Mouse (Mus musculus): ENCODE results near the gene Mustn1. TPM values are rescaled to one million over a fixed set of nuclear protein-coding genes. Genes with fewer than 3 reads are reported as not detected.

The Mustn1 gene
- polyA plus RNA-seq, 1 experiment from 2014 or later: 5.4 TPM

DNA sequence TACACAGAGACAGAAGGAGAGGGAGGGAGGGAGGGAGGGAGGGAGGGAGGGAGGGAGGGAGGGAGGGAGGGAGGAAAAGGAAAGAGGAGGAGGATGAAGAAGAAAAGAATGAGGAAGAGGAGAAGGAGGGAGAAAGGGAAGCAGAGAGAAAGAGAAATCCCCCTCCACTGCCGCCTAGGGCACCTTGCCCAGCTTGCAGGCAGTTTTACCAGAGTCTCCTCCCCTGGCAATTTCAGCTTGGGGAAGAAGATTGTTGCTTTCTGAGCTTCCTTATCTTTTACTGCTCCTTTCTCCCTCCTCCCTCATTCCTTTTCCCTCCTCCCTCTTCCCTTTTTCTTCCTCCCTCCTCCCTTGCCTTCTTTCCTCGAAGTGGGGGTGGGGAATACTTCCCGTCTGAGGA lies 24.0 kb downstream of the Mustn1 start:
- TF ChIP-seq CTCF (IDR thresholded peaks at IDR 0.05; ENCODE audit: low read depth) (no peak), EP300 (IDR thresholded peaks at IDR 0.05; ENCODE audit: low read depth) (no peak)
- H3K9ac ChIP-seq (replicated peaks): no peak overlapping the region
- no peak overlapping the region for H3K4me2 ChIP-seq (ENCODE audit: low read depth, low read length)
- H3K4me1 ChIP-seq (ENCODE audit: insufficient read depth): no peaks in the 10 kb centered on the region
- no peak for DNase-seq
- H3K36me3 ChIP-seq (replicated peaks; ENCODE audit: insufficient read depth, low read length): peaks cover 20% of the 10 kb centered on the region
- no peak for ATAC-seq
- H3K4me3 ChIP-seq (ENCODE audit: low read depth, low read length): no peak overlapping the region
- no peak overlapping the region for H3K27ac ChIP-seq (ENCODE audit: low read depth)
- H3K9me3 ChIP-seq (ENCODE audit: low read length): no peaks in the 10 kb centered on the region
- H3K27me3 ChIP-seq (ENCODE audit: insufficient read depth, low read length): no peaks in the 10 kb centered on the region
- WGBS (ENCODE audit: insufficient replicate concordance): 48% methylated on average over 3 of the region's 3 CpGs

DNA sequence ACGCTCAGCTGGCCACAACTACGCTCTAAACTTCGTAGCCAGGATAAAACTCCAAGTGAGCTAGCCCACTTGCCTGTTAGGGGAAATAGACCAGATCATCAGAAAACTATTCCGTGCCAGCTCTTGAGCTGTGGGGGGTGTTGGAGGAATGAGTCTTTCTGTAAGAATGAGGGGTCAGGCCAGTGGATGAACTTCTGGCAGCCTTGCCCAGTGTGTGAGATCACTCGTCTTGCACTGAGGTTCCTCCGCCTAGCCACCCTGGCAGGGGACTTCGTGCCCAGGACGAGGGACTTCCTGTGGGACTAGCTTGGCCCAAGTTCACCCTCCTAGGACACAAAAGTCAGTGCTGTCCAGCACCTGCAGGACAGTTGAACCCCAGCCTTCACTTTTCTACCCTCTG lies 25.3 kb downstream of the Mustn1 start:
- WGBS (ENCODE audit: insufficient replicate concordance): 73% methylated on average over 8 of the region's 8 CpGs
- Histone ChIP-seq H3K27ac (ENCODE audit: low read depth) (no peak overlapping the region), H3K36me3 (replicated peaks; ENCODE audit: insufficient read depth, low read length) (peaks cover 20% of the 10 kb centered on the region), H3K4me3 (ENCODE audit: low read depth, low read length) (no peak overlapping the region), H3K27me3 (ENCODE audit: insufficient read depth, low read length) (no peaks in the 10 kb centered on the region), H3K9ac (replicated peaks) (no peak overlapping the region), H3K9me3 (ENCODE audit: low read length) (no peaks in the 10 kb centered on the region), H3K4me1 (ENCODE audit: insufficient read depth) (peaks cover 8% of the 10 kb centered on the region; the same call in 1 of the 2 replicates), H3K4me2 (ENCODE audit: low read depth, low read length) (no peak overlapping the region)
- DNase-seq (no peak), ATAC-seq (no peak)
- TF ChIP-seq EP300 (IDR thresholded peaks at IDR 0.05; ENCODE audit: low read depth) (no peak), CTCF (IDR thresholded peaks at IDR 0.05; ENCODE audit: low read depth) (no peak)

DNA sequence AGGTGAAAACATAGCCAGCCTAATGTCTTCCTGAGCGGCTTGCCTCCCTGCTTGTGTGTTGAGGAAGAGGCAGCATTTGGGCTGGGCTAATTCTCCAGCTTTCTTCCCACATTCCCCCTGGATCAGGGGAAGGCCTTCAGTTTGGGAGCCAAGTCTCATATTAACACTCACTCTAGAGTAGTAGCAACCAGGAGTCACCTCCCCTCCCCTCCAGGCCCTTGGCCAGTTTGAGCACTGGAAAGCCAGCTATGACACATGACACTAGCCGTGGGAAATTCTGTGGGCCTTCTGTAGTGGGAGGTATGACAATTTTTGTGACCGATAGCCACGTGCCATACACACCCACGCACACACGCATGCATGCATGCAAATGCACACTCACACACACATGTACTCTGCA lies 27.0 kb downstream of the Mustn1 start:
- H3K4me2 ChIP-seq (ENCODE audit: low read depth, low read length): no peak overlapping the region
- no peak overlapping the region for H3K9ac ChIP-seq (replicated peaks)
- TF ChIP-seq CTCF (IDR thresholded peaks at IDR 0.05; ENCODE audit: low read depth) (no peak), EP300 (IDR thresholded peaks at IDR 0.05; ENCODE audit: low read depth) (no peak)
- H3K36me3 ChIP-seq (replicated peaks; ENCODE audit: insufficient read depth, low read length): peaks cover 13% of the 10 kb centered on the region
- no peak overlapping the region for H3K4me3 ChIP-seq (ENCODE audit: low read depth, low read length)
- H3K27me3 ChIP-seq (ENCODE audit: insufficient read depth, low read length): no peaks in the 10 kb centered on the region
- no peak for DNase-seq
- no peak overlapping the region for H3K27ac ChIP-seq (ENCODE audit: low read depth)
- peaks cover 8% of the 10 kb centered on the region; the same call in 1 of the 2 replicates for H3K4me1 ChIP-seq (ENCODE audit: insufficient read depth)
- ATAC-seq: no peak
- WGBS (ENCODE audit: insufficient replicate concordance): 81% methylated on average over 6 of the region's 6 CpGs
- H3K9me3 ChIP-seq (ENCODE audit: low read length): no peaks in the 10 kb centered on the region

GRCm38 (mm10) chr14:30907814-30908265 lies 28.8 kb downstream of the Mustn1 start:
- H3K36me3 ChIP-seq (replicated peaks; ENCODE audit: insufficient read depth, low read length): peaks cover 16% of the 10 kb centered on the region
- DNase-seq (peak; percentile 60), ATAC-seq (peak; percentile 83)
- peak overlapping the region; percentile 74 for H3K27ac ChIP-seq (ENCODE audit: low read depth)
- 46% methylated on average over 3 of the region's 3 CpGs for WGBS (ENCODE audit: insufficient replicate concordance)
- TF ChIP-seq EP300 (IDR thresholded peaks at IDR 0.05; ENCODE audit: low read depth): 0 out of 2 replicates have a peak, but pooled peaks have one; percentile 62
- peak; percentile 43; the same call in 1 of the 2 replicates for TF ChIP-seq CTCF (IDR thresholded peaks at IDR 0.05; ENCODE audit: low read depth)
- no peak overlapping the region for H3K4me2 ChIP-seq (ENCODE audit: low read depth, low read length)
- peaks cover 8% of the 10 kb centered on the region; the same call in 1 of the 2 replicates for H3K4me1 ChIP-seq (ENCODE audit: insufficient read depth)
- H3K4me3 ChIP-seq (ENCODE audit: low read depth, low read length): no peak overlapping the region
- no peak overlapping the region for H3K9ac ChIP-seq (replicated peaks)
- H3K9me3 ChIP-seq (ENCODE audit: low read length): no peaks in the 10 kb centered on the region
- no peaks in the 10 kb centered on the region for H3K27me3 ChIP-seq (ENCODE audit: insufficient read depth, low read length)

DNA sequence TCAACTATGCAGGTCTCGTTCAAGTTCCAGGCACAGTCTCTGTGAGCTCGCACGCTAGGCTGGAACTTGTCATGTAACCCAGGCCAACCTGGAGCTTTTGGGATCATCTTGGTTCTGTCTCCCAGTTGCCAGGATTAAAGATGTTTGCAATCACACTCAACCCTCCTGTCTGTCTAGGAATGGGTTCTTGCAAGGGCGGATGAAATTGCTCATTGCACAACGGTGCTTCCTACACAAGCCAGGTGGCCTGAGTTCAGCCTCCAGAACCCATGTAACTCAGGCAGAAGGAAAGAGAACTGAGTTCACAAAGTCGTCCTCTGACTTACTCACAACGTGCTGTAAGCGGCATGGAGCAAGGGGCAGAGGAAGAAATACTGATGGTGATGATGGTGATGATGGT lies 32.1 kb downstream of the Mustn1 start:
- Histone ChIP-seq H3K36me3 (replicated peaks; ENCODE audit: insufficient read depth, low read length) (peaks cover 28% of the 10 kb centered on the region), H3K4me3 (ENCODE audit: low read depth, low read length) (no peak overlapping the region), H3K4me1 (ENCODE audit: insufficient read depth) (peaks cover 8% of the 10 kb centered on the region; the same call in 1 of the 2 replicates), H3K27ac (ENCODE audit: low read depth) (no peak overlapping the region), H3K4me2 (ENCODE audit: low read depth, low read length) (no peak overlapping the region), H3K9me3 (ENCODE audit: low read length) (no peaks in the 10 kb centered on the region), H3K9ac (replicated peaks) (no peak overlapping the region), H3K27me3 (ENCODE audit: insufficient read depth, low read length) (no peaks in the 10 kb centered on the region)
- TF ChIP-seq CTCF (IDR thresholded peaks at IDR 0.05; ENCODE audit: low read depth): no peak
- no peak for TF ChIP-seq EP300 (IDR thresholded peaks at IDR 0.05; ENCODE audit: low read depth)
- DNase-seq (no peak), ATAC-seq (no peak)
- 78% methylated on average over 8 of the region's 8 CpGs for WGBS (ENCODE audit: insufficient replicate concordance)

- Histone ChIP-seq H3K9me3 (ENCODE audit: low read length) (no peaks in the 10 kb centered on the region), H3K4me2 (ENCODE audit: low read depth, low read length) (no peak overlapping the region), H3K36me3 (replicated peaks; ENCODE audit: insufficient read depth, low read length) (peaks cover 33% of the 10 kb centered on the region), H3K27me3 (ENCODE audit: insufficient read depth, low read length) (no peaks in the 10 kb centered on the region), H3K27ac (ENCODE audit: low read depth) (no peak overlapping the region), H3K4me1 (ENCODE audit: insufficient read depth) (peaks cover 8% of the 10 kb centered on the region; the same call in 1 of the 2 replicates), H3K9ac (replicated peaks) (no peak overlapping the region), H3K4me3 (ENCODE audit: low read depth, low read length) (no peak overlapping the region)
- TF ChIP-seq EP300 (IDR thresholded peaks at IDR 0.05; ENCODE audit: low read depth) (no peak), CTCF (IDR thresholded peaks at IDR 0.05; ENCODE audit: low read depth) (no peak)
- no peak for DNase-seq
- WGBS (ENCODE audit: insufficient replicate concordance): 65% methylated on average over 8 of the region's 8 CpGs
- ATAC-seq: no peak
These were observed 33.6 kb downstream of the Mustn1 start for GRCm38 (mm10) chr14:30912641-30913040.
